Mouse (Mus musculus) CD4-positive, CD25-positive, alpha-beta regulatory T cell, adult 4 months (primary cell): Measurements from ENCODE around the gene Heatr5a. TPM values are rescaled to one million over a fixed set of nuclear protein-coding genes. Genes with fewer than 3 reads are reported as not detected.

Experiments
- ATAC-seq: one replicate; pipeline ENCODE4 v1.8.0; 2017
- polyA plus RNA-seq, 2 experiments: library from polyadenylated mRNA; unstranded; fragments of 100-300 nt; shearing (Covaris generic); gene quantifications; one replicate each; pipeline ENCODE4 v1.2.1; 2017

The Heatr5a gene
- polyA plus RNA-seq, 2 experiments from 2014 or later = 9.8 to 10.6 TPM

GRCm38 (mm10) chr12:51882606-51883296, 88.4 kb downstream of the Heatr5a start:
- no peak for ATAC-seq

GRCm38 (mm10) chr12:51881775-51882174, 89.3 kb downstream of the Heatr5a start:
- no peak for ATAC-seq

DNA sequence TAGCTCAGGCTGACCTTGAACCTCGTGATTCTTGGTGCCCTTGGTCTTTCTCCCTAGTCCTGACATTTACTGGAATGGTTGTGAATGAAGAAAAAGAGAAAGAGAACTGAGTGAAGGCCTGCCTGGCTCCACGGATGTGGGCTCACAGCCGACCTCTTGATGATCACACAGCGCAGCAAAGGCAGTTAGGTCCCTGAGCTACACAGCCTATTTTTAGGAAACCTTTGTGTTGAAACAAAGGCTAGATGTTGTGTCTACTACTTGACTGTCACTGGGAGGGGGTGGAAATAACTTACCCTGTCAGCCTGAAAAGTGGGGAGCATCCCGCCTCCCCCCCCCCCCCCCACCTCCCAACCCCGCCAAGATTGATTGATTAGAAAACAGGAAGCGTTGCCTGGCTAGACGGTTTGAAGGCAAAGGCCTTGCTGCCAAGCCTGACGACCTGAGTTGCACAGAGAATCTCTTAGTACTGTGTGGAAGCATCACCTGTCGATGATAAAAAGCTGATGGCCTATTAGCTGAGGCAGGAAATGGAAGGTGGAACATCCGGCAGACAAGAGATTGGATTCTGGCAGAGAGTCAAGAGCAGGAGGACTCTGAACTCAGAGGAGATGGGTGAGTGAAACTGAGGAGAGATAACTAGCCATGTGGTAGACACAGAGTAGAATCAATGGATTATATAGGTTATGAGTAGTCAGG, 99.5 kb downstream of the Heatr5a start:
- peak; percentile 73 for ATAC-seq

GRCm38 (mm10) chr12:51869511-51869910, 101.6 kb downstream of the Heatr5a start:
- ATAC-seq = no peak

DNA sequence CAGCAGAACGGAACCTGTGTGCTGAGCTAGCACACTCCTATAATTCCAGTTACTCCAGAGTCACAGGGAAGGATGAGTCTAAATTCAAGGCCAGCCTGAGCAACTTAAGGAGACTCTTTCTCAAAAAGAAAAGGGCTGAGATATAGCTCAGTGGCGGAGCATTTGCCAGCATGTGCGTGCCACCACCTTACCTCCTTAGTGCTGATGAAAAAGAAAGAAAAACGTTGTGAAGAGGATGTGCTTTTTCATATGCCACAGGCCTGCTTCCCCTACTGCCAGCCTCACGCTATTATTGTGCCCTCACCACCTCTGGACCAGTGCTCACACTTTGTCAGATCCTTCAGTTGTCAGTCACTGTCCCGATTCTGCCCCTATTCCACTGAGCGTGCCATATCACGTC, 104.0 kb downstream of the Heatr5a start:
- no peak for ATAC-seq

DNA sequence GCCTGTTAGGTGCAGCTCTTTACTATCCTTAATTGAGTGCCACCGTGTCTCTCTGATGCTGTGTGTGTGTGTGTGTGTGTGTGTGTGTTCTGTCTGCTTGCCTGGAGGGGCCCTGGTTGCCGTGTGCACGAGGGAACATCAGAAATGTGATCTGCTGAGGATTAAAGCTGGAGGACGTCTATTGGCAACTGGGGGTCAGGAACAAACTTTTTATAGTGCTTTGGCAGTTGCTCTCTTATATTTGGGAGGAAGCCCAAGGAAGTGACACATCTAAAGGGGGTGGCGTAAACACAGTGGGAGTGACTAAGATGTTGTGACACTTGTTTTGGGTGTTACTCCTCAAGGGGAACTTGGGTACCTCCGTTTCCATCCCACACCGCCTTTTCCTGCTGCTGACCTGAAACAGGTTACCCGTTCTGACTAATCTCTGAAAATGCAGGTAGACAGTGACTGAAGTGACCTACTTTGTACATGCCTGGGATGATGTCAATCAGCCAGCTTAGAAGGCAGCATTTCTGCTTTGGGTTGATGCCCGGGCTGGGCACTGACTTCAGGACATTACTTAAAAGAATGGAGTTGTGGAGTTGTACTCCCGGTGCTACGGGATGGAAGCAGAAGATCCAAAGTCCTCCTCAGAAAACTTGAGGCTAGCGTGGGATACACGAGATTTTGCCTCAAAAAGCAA, 104.8 kb downstream of the Heatr5a start:
- peak; percentile 74 for ATAC-seq

GRCm38 (mm10) chr12:51865790-51866179, 105.3 kb downstream of the Heatr5a start:
- peak; percentile 75 for ATAC-seq

DNA sequence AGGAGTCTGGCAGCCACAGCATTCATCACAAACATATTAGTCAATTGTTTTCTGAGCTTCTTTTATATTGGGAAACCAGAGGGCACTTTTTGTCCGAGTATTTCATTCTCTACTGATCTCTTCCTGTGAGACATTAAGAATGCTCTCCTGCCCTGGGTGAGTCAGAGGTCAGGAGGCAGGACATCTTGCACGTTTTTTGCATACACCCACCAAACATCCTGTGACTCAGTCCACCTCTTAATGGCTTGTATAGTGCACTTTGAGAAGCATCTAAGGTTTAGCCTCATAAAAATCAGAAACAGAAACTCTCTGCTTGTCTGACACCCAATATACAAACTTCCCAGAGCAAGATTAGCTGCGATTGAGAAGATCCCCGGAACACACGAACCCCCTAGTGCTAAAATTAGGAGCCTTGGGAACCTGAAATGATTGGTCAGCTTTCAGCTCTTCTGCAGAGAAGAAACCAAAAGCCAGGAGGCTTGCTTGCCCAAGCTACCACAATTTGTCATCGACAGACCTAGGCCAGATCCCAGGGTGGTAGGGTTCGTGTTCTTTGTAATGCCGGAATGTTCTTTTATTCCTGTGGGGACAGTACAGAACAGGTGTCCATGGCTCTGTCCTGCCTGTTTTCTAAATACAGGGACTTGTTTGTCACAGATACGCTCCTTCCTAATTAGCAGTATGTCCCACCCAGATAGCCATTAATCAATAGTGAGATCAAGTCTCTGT, 105.9 kb downstream of the Heatr5a start:
- peak; percentile 41 for ATAC-seq

DNA sequence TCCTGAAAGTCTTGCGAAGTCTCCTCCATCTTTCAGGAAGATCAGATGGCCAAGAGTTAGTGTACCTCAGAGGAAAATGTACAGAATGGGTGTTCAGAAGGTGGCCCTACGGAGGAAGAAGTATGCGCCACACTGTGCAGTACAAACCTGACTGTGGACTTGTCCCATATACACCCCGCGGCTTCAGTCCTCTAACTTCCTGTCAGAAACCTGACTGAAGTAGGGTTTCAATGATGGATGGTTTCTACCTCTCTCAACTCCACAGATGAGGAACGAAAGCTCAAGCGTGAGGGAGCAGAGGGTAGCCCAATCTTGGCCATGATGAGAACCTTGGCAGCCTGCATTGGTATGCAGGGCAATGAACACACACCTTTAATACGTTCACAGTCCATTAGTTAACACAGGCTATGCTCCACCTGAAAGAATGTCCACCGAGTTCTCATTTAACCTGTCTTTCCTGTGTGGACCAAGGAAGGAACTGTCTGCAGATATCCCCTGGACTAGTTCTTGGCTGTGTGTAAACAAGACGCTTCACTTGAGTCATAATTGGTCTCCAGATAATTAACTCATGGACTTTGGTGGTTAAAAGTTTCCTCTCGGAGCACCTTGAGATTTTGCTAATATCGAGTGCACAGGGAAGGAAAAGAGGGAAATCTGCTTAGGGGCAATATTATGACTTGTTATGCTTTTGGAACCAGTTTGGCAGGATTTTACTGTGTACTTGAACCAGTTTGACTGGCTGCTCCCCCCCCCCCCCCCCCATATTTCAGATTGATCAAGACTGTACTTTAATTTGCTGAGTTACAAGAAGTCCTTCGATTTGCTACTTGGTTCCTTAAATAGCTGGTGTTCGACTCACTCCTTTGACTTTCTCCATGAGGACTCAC, 107.8 kb downstream of the Heatr5a start:
- no peak for ATAC-seq

- peak; percentile 59 for ATAC-seq
Observed at GRCm38 (mm10) chr12:51858134-51859028, 112.7 kb downstream of the Heatr5a start.

- ATAC-seq = peak; percentile 35
Observed at GRCm38 (mm10) chr12:51856768-51857295, 114.3 kb downstream of the Heatr5a start.

GRCm38 (mm10) chr12:51855872-51856271, 115.2 kb downstream of the Heatr5a start:
- no peak for ATAC-seq

- ATAC-seq = no peak
Observed at GRCm38 (mm10) chr12:51855453-51855852, 115.7 kb downstream of the Heatr5a start.

- no peak for ATAC-seq
Observed at GRCm38 (mm10) chr12:51851617-51852016, 119.5 kb downstream of the Heatr5a start.

- ATAC-seq = no peak
Observed at GRCm38 (mm10) chr12:51851155-51851554, 120.0 kb downstream of the Heatr5a start.

GRCm38 (mm10) chr12:51850339-51850738, 120.8 kb downstream of the Heatr5a start:
- ATAC-seq = no peak

DNA sequence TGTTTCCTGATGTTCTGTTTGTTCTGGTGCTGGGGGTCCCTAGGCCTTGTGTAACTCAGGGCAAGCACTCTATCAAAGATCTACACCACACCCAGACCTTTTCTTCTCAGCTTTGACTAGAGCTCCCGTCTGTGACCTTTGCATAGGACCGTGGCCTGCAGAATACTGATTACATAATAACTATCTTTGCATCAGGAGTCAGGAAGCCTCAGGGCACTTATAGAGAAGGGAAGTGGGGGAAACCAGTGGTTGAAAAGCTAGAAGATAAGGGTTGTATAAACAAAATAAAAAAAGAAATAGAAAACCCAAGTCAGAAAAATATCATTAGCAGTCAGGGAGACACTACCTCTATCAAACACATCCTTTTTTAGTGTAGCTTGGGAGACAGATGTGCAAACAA, 121.2 kb downstream of the Heatr5a start:
- no peak for ATAC-seq

DNA sequence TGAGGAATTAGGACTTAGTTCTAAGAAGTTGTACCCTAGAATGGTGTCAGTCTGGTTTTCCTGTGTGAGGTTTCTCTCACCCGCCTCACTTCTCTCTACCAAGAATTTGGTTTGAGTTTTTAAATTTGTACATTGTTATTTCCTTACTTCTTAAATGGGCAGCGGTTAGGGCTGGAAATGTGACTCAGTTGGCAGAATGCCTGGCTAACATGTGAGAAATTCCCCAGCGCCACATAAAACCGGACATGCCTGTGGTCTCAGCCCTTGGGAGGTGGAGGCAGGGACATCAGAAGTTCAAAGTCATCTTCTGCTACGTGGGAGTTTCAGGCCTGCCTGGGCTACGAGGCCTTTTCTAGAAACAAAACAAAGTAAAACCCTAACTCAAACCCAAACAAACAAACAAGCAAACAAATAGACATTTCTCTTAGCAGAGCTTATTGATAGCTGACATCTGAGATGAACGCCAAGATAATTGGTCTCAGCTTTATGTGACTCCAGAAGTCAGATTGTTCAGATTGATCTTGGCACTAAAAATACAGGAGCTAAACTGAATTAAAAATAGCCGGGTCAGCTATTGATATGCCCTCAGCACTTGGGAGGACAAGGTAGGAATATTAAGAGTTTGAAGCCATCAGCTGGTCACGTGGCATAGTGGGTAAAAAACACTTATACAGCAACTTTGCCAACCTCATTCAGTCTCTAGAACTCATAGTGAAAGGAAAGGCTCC, 123.0 kb downstream of the Heatr5a start:
- ATAC-seq = peak; percentile 25

GRCm38 (mm10) chr12:51845261-51845660, 125.9 kb downstream of the Heatr5a start:
- peak; percentile 5 for ATAC-seq

GRCm38 (mm10) chr12:51844771-51845256, 126.3 kb downstream of the Heatr5a start:
- peak; percentile 94 for ATAC-seq
